Mouse (Mus musculus) limb, embryonic 15.5 days (tissue): ENCODE measurements around the gene Prex1. TPM values are rescaled to one million over a fixed set of nuclear protein-coding genes. Genes with fewer than 3 reads are reported as not detected.

Experiments used
- ATAC-seq: fragments of 200-750 bp; cut with Nextera tagmentation; 2 replicates; pipeline ENCODE4 v1.8.0; 2017; ENCODE audit warnings: low read depth, moderate TSS enrichment; ENCODE audit not compliant: insufficient number of reproducible peaks, low FRiP score, low TSS enrichment
- H3K27ac ChIP-seq: fragments of 300-500 bp; sonication (generic); 2 replicates; pipeline ENCODE4 v1.5.1; 2015; ENCODE audit warnings: moderate library complexity, mild to moderate bottlenecking, inconsistent platforms
- H3K27me3 ChIP-seq: fragments of 300-500 bp; sonication (generic); 2 replicates; pipeline ENCODE4 v1.6.1; 2015; ENCODE audit warnings: inconsistent platforms
- H3K36me3 ChIP-seq: fragments of 300-500 bp; sonication (generic); 2 replicates; pipeline ENCODE4 v1.6.1; 2015; ENCODE audit warnings: inconsistent platforms
- H3K4me1 ChIP-seq: fragments of 300-500 bp; sonication (generic); 2 replicates; pipeline ENCODE4 v1.6.1; 2015; ENCODE audit warnings: inconsistent platforms
- H3K4me2 ChIP-seq: fragments of 300-500 bp; sonication (generic); 2 replicates; pipeline ENCODE4 v1.6.1; 2015; ENCODE audit warnings: mild to moderate bottlenecking, inconsistent platforms
- H3K4me3 ChIP-seq: fragments of 300-500 bp; sonication (generic); 2 replicates; pipeline ENCODE4 v1.5.1; 2015; ENCODE audit warnings: mild to moderate bottlenecking, inconsistent platforms
- H3K9ac ChIP-seq: fragments of 300-500 bp; sonication (generic); 2 replicates; pipeline ENCODE4 v1.6.1; 2015; ENCODE audit warnings: inconsistent platforms
- H3K9me3 ChIP-seq: fragments of 300-500 bp; sonication (generic); 2 replicates; pipeline ENCODE4 v1.6.1; 2016; ENCODE audit warnings: inconsistent platforms
- WGBS: fragments of 180-500 bp; shearing (Covaris S2); methylation state at CpG from one replicate; pipeline ENCODE4 v1.1.7; 2015; 5-methylcytosine and 5-hydroxymethylcytosine counted together
- polyA plus RNA-seq: library from polyadenylated mRNA; unstranded; fragments of >200 nt; fragmentation: Nextera tagmentation; extraction: Ambion mirVana; gene quantifications from 2 replicates; pipeline ENCODE4 v1.2.1, GENCODE M21; 2015

The Prex1 gene
- polyA plus RNA-seq, 1 experiment from 2014 or later, result 19.1 TPM

- ATAC-seq, result no peak
- Histone ChIP-seq H3K27ac (no peak overlapping the region), H3K36me3 (no peaks in the 10 kb centered on the region), H3K9ac (no peak overlapping the region), H3K27me3 (no peaks in the 10 kb centered on the region), H3K4me2 (no peak overlapping the region), H3K9me3 (no peaks in the 10 kb centered on the region), H3K4me1 (peaks cover 71% of the 10 kb centered on the region), H3K4me3 (no peak overlapping the region)
- 89% methylated on average over 13 of the region's 13 CpGs for WGBS
Measured at GRCm38 (mm10) chr2:166666175-166666574, 47.5 kb downstream of the Prex1 start.

- Histone ChIP-seq H3K9ac (no peak overlapping the region), H3K4me3 (no peak overlapping the region), H3K27me3 (no peaks in the 10 kb centered on the region), H3K4me1 (peaks cover 66% of the 10 kb centered on the region), H3K27ac (no peak overlapping the region), H3K36me3 (no peaks in the 10 kb centered on the region), H3K9me3 (no peaks in the 10 kb centered on the region), H3K4me2 (no peak overlapping the region)
- no peak for ATAC-seq
- 74% methylated on average over 6 of the region's 6 CpGs for WGBS
Measured at GRCm38 (mm10) chr2:166665244-166665922, 48.2 kb downstream of the Prex1 start.

- Histone ChIP-seq H3K9me3 (no peaks in the 10 kb centered on the region), H3K27ac (no peak overlapping the region), H3K9ac (no peak overlapping the region), H3K27me3 (no peaks in the 10 kb centered on the region), H3K4me1 (peaks cover 60% of the 10 kb centered on the region), H3K4me2 (no peak overlapping the region), H3K36me3 (no peaks in the 10 kb centered on the region), H3K4me3 (no peak overlapping the region)
- no peak for ATAC-seq
- WGBS, result 71% methylated on average over 15 of the region's 15 CpGs
Measured at GRCm38 (mm10) chr2:166664506-166664905, 49.1 kb downstream of the Prex1 start.

GRCm38 (mm10) chr2:166663250-166663961, 50.2 kb downstream of the Prex1 start:
- WGBS, result 73% methylated on average over 9 of the region's 9 CpGs

GRCm38 (mm10) chr2:166662595-166663160, 51.0 kb downstream of the Prex1 start:
- no peak overlapping the region for H3K4me2 ChIP-seq
- no peak overlapping the region for H3K9ac ChIP-seq
- H3K27ac ChIP-seq, result no peak overlapping the region
- WGBS, result 72% methylated on average over 6 of the region's 6 CpGs
- ATAC-seq, result no peak
- no peaks in the 10 kb centered on the region for H3K9me3 ChIP-seq
- H3K4me3 ChIP-seq, result no peak overlapping the region
- peaks cover 45% of the 10 kb centered on the region for H3K4me1 ChIP-seq
- no peaks in the 10 kb centered on the region for H3K36me3 ChIP-seq
- H3K27me3 ChIP-seq, result no peaks in the 10 kb centered on the region

More at GRCm38 (mm10) chr2:166663250-166663961, 50.2 kb downstream of the Prex1 start:
- H3K27ac ChIP-seq, result no peak overlapping the region
- ATAC-seq, result no peak
- H3K4me1 ChIP-seq, result peaks cover 49% of the 10 kb centered on the region
- no peak overlapping the region for H3K9ac ChIP-seq
- H3K27me3 ChIP-seq, result no peaks in the 10 kb centered on the region
- H3K4me3 ChIP-seq, result no peak overlapping the region
- H3K36me3 ChIP-seq, result no peaks in the 10 kb centered on the region
- H3K4me2 ChIP-seq, result no peak overlapping the region
- no peaks in the 10 kb centered on the region for H3K9me3 ChIP-seq

GRCm38 (mm10) chr2:166661971-166662370, 51.7 kb downstream of the Prex1 start:
- ATAC-seq, result no peak
- Histone ChIP-seq H3K4me2 (no peak overlapping the region), H3K27ac (peak overlapping the region; percentile 63; the same call in 1 of the 2 replicates), H3K4me1 (peaks cover 42% of the 10 kb centered on the region), H3K4me3 (no peak overlapping the region), H3K9me3 (no peaks in the 10 kb centered on the region), H3K9ac (no peak overlapping the region), H3K36me3 (no peaks in the 10 kb centered on the region), H3K27me3 (no peaks in the 10 kb centered on the region)
- WGBS, result 46% methylated on average over 3 of the region's 3 CpGs

GRCm38 (mm10) chr2:166661498-166661897, 52.1 kb downstream of the Prex1 start:
- Histone ChIP-seq H3K27me3 (no peaks in the 10 kb centered on the region), H3K4me3 (no peak overlapping the region), H3K27ac (peak overlapping the region; percentile 63; the same call in 1 of the 2 replicates), H3K4me2 (no peak overlapping the region), H3K4me1 (peaks cover 42% of the 10 kb centered on the region), H3K9ac (no peak overlapping the region), H3K36me3 (no peaks in the 10 kb centered on the region), H3K9me3 (no peaks in the 10 kb centered on the region)
- 67% methylated on average over 12 of the region's 12 CpGs for WGBS
- no peak for ATAC-seq

GRCm38 (mm10) chr2:166658380-166658779, 55.3 kb downstream of the Prex1 start:
- no peak overlapping the region for H3K4me2 ChIP-seq
- no peaks in the 10 kb centered on the region for H3K27me3 ChIP-seq
- H3K9ac ChIP-seq, result no peak overlapping the region
- H3K27ac ChIP-seq, result no peak overlapping the region
- no peaks in the 10 kb centered on the region for H3K9me3 ChIP-seq
- no peaks in the 10 kb centered on the region for H3K36me3 ChIP-seq
- H3K4me3 ChIP-seq, result no peak overlapping the region
- no peak for ATAC-seq
- WGBS, result 65% methylated on average over 3 of the region's 3 CpGs
- H3K4me1 ChIP-seq, result peaks cover 42% of the 10 kb centered on the region

GRCm38 (mm10) chr2:166657451-166658011, 56.1 kb downstream of the Prex1 start:
- Histone ChIP-seq H3K4me1 (peaks cover 33% of the 10 kb centered on the region), H3K27ac (peak overlapping the region; percentile 48; the same call in 1 of the 2 replicates), H3K4me3 (no peak overlapping the region), H3K9ac (no peak overlapping the region), H3K4me2 (no peak overlapping the region), H3K36me3 (no peaks in the 10 kb centered on the region), H3K27me3 (no peaks in the 10 kb centered on the region), H3K9me3 (no peaks in the 10 kb centered on the region)
- 54% methylated on average over 10 of the region's 10 CpGs for WGBS
- no peak for ATAC-seq

GRCm38 (mm10) chr2:166656630-166657029, 57.0 kb downstream of the Prex1 start:
- WGBS, result 73% methylated on average over 4 of the region's 4 CpGs
- Histone ChIP-seq H3K4me2 (no peak overlapping the region), H3K4me3 (no peak overlapping the region), H3K27me3 (no peaks in the 10 kb centered on the region), H3K9ac (no peak overlapping the region), H3K27ac (no peak overlapping the region), H3K4me1 (peaks cover 25% of the 10 kb centered on the region; the same call in 1 of the 2 replicates), H3K9me3 (no peaks in the 10 kb centered on the region), H3K36me3 (no peaks in the 10 kb centered on the region)
- no peak for ATAC-seq

- no peak for ATAC-seq
- H3K27me3 ChIP-seq, result no peaks in the 10 kb centered on the region
- no peak overlapping the region for H3K27ac ChIP-seq
- WGBS, result 50% methylated on average over 11 of the region's 11 CpGs
- no peaks in the 10 kb centered on the region for H3K9me3 ChIP-seq
- H3K9ac ChIP-seq, result no peak overlapping the region
- H3K4me2 ChIP-seq, result no peak overlapping the region
- peaks cover 23% of the 10 kb centered on the region; the same call in 1 of the 2 replicates for H3K4me1 ChIP-seq
- no peaks in the 10 kb centered on the region for H3K36me3 ChIP-seq
- no peak overlapping the region for H3K4me3 ChIP-seq
Measured at GRCm38 (mm10) chr2:166655727-166656520, 57.7 kb downstream of the Prex1 start.
